Mouse (Mus musculus) midbrain, postnatal 0 days (tissue): ENCODE measurements around the gene Gm21981. TPM values are rescaled to one million over a fixed set of nuclear protein-coding genes. Genes with fewer than 3 reads are reported as not detected.

Source experiments
- ATAC-seq: fragments of 200-750 bp; cut with Nextera tagmentation; 2 replicates; pipeline ENCODE4 v1.8.0; 2017; ENCODE audit warnings: moderate number of reproducible peaks, mild to moderate bottlenecking, moderate TSS enrichment, moderate library complexity; ENCODE audit not compliant: low FRiP score
- DNase-seq: peaks from one replicate; pipeline ENCODE4 v3.0.0-alpha.2; 2015; ENCODE audit warnings: low spot score
- H3K27ac ChIP-seq: fragments of 300-500 bp; sonication (generic); 2 replicates; pipeline ENCODE4 v1.5.1; 2014; ENCODE audit warnings: low read depth, mild to moderate bottlenecking, low read length, mixed read lengths
- H3K27me3 ChIP-seq: fragments of 300-500 bp; sonication (generic); 2 replicates; pipeline ENCODE4 v1.6.1; 2014; ENCODE audit warnings: low read length, control low read depth, mixed read lengths; ENCODE audit not compliant: insufficient read depth
- H3K36me3 ChIP-seq: fragments of 300-500 bp; sonication (generic); 2 replicates; pipeline ENCODE4 v1.6.1; 2014; ENCODE audit warnings: low read length, control low read depth, mixed read lengths; ENCODE audit not compliant: insufficient read depth
- H3K4me1 ChIP-seq: fragments of 300-500 bp; sonication (generic); 2 replicates; pipeline ENCODE4 v1.6.1; 2014; ENCODE audit warnings: mild to moderate bottlenecking, control low read depth, antibody characterized with exemption, low read length, mixed read lengths; ENCODE audit not compliant: insufficient read depth
- H3K4me2 ChIP-seq: fragments of 300-500 bp; sonication (generic); 2 replicates; pipeline ENCODE4 v1.6.1; 2014; ENCODE audit warnings: low read depth, mild to moderate bottlenecking, low read length, mixed read lengths; ENCODE audit not compliant: poor library complexity, severe bottlenecking
- H3K4me3 ChIP-seq: fragments of 300-500 bp; sonication (generic); 2 replicates; pipeline ENCODE4 v1.5.1; 2014; ENCODE audit warnings: low read depth, mild to moderate bottlenecking, low read length, moderate library complexity
- H3K9ac ChIP-seq: fragments of 300-500 bp; sonication (generic); replicated peaks from 2 replicates; pipeline ENCODE4 v1.6.1; 2014; ENCODE audit warnings: mild to moderate bottlenecking, low read length, moderate library complexity, mixed read lengths; ENCODE audit not compliant: poor library complexity, severe bottlenecking
- H3K9me3 ChIP-seq: fragments of 300-500 bp; sonication (generic); 2 replicates; pipeline ENCODE4 v1.6.1; 2016; ENCODE audit warnings: low read length, control low read depth
- CTCF ChIP-seq: IDR thresholded peaks from 2 replicates; pipeline ENCODE4 v1.5.1; 2016; ENCODE audit warnings: antibody characterized with exemption, mild to moderate bottlenecking
- WGBS: fragments of 180-500 bp; shearing (Covaris S2); extraction: QIAGEN DNeasy Blood & Tissue Kit; methylation state at CpG from one replicate; pipeline ENCODE4 v1.1.7; 2014; 5-methylcytosine and 5-hydroxymethylcytosine counted together
- polyA plus RNA-seq: library from polyadenylated mRNA; unstranded; fragments of >200 nt; fragmentation: Nextera tagmentation; extraction: Ambion mirVana; gene quantifications from 2 replicates; pipeline ENCODE4 v1.2.1, GENCODE M21; 2015
- total RNA-seq: library from RNA; depleted of rRNA; stranded (reverse); fragments of >200 nt; gene quantifications from 2 replicates; pipeline ENCODE4 v1.2.3, GENCODE M21; 2014

Gm21981 gene
- total and polyA plus RNA-seq, 2 experiments from 2014 or later = 0.56 to 5.8 TPM

GRCm38 (mm10) chr17:47699055-47699454, 4.8 kb upstream of the Gm21981 start:
- Histone ChIP-seq H3K27me3 (no peaks in the 10 kb centered on the region), H3K36me3 (peaks cover 46% of the 10 kb centered on the region), H3K4me3 (no peak overlapping the region), H3K9me3 (no peaks in the 10 kb centered on the region), H3K27ac (no peak overlapping the region), H3K9ac (no peak overlapping the region), H3K4me1 (peaks cover 8% of the 10 kb centered on the region; the same call in 1 of the 2 replicates), H3K4me2 (no peak overlapping the region)
- WGBS = 85% methylated on average over 2 of the region's 2 CpGs
- DNase-seq = no peak
- TF ChIP-seq CTCF = no peak
- ATAC-seq = no peak

DNA sequence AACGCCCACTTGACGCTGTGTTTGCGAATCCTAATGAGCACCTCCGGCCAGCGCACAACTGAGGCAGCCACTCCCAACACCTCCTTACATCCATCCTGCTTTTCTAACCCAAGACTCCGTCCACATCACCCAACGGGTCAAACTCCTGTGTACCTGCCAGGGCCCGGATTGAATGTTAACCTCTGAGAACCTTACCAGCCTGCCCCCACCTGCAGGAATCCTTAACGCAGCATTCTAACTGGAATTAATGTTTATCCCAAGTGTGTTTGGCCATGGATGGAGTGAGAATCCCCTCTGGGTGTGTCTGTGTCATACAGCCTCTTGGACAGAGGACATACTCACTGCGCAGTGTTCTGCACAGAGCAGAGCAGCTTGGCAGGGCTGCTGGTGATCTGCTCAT, 3.9 kb upstream of the Gm21981 start:
- Histone ChIP-seq H3K4me3 (no peak overlapping the region), H3K4me2 (no peak overlapping the region), H3K36me3 (peaks cover 39% of the 10 kb centered on the region), H3K27ac (no peak overlapping the region), H3K27me3 (no peaks in the 10 kb centered on the region), H3K4me1 (peaks cover 8% of the 10 kb centered on the region; the same call in 1 of the 2 replicates), H3K9me3 (no peaks in the 10 kb centered on the region), H3K9ac (no peak overlapping the region)
- TF ChIP-seq CTCF = no peak
- ATAC-seq (no peak), DNase-seq (no peak)
- 94% methylated on average over 10 of the region's 10 CpGs for WGBS

GRCm38 (mm10) chr17:47695337-47695710, 1.1 kb upstream of the Gm21981 start:
- DNase-seq (peak; percentile 24), ATAC-seq (peak; percentile 11; the same call in 1 of the 2 replicates)
- Histone ChIP-seq H3K27me3 (no peaks in the 10 kb centered on the region), H3K4me3 (peak overlapping the region; percentile 79), H3K27ac (peak overlapping the region; percentile 85), H3K4me1 (no peaks in the 10 kb centered on the region; the same call in 1 of the 2 replicates), H3K9ac (peak overlapping the region; percentile 84), H3K9me3 (no peaks in the 10 kb centered on the region), H3K4me2 (peak overlapping the region; percentile 73), H3K36me3 (peaks cover 17% of the 10 kb centered on the region; the same call in 1 of the 2 replicates)
- no peak; the same call in 1 of the 2 replicates for TF ChIP-seq CTCF
- WGBS = under 1% methylated on average over 16 of the region's 23 CpGs

GRCm38 (mm10) chr17:47694503-47695336, 465 bp upstream of the Gm21981 start, which contains the start of gene Prickle4:
Prickle4 (minus strand) TSS chr17:47694736.
- WGBS = under 1% methylated on average over 53 of the region's 82 CpGs
- peak within 1 kb of the TSS; percentile 84 for H3K9ac ChIP-seq
- no peaks in the 10 kb centered on the region; the same call in 1 of the 2 replicates for H3K4me1 ChIP-seq
- TF ChIP-seq CTCF = peak; percentile 83
- H3K27ac ChIP-seq = peak within 1 kb of the TSS; percentile 85
- ATAC-seq (peak; percentile 94), DNase-seq (peak; percentile 98)
- H3K4me2 ChIP-seq = peak within 1 kb of the TSS; percentile 73
- no peaks in the 10 kb centered on the region for H3K27me3 ChIP-seq
- no peaks in the 10 kb centered on the region for H3K9me3 ChIP-seq
- H3K36me3 ChIP-seq = peaks cover 11% of the 10 kb centered on the region; the same call in 1 of the 2 replicates
- peak within 1 kb of the TSS; percentile 79 for H3K4me3 ChIP-seq

DNA sequence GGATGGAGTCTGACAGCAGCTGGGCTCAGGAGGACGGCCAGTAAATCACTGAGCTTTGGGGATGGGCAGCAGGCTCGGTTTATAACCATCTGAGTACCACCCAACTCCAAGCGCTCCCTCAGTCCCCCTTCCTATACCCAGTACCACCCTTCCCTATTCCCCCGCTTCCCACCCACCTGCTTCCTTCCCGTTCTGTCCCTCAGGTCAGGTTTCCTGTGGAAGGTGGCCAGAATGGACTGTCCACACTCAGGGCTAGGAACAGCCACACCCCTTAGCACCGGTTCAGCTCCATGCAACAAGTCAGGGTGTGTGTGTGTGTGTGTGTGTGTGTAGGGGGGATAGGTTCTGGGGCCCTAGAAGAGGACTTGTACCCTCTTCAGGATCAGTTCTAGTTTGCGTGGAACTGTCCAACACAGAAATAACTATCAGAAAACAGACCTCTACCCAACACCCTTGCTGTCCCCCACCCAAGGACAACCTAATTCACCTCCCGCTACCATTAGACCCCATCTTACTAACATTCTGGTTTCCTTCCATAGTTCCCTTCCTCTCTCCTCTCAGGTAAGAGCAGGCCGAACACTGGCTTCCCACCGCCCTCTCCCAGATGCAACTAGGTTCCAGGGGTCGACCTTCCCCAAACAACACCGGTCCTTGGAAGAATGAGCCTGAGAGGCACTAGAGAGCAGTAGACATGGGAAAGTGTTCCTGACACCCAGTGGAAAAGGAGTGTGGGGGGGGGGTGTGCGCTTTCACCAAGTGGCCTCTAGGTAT, 399 bp downstream of the Gm21981 start:
- Histone ChIP-seq H3K9ac (peak overlapping the region; percentile 84), H3K4me1 (no peaks in the 10 kb centered on the region; the same call in 1 of the 2 replicates), H3K4me2 (peak overlapping the region; percentile 73), H3K9me3 (no peaks in the 10 kb centered on the region), H3K27me3 (no peaks in the 10 kb centered on the region), H3K27ac (peak overlapping the region; percentile 85), H3K36me3 (peaks cover 7% of the 10 kb centered on the region; the same call in 1 of the 2 replicates), H3K4me3 (peak overlapping the region; percentile 79)
- TF ChIP-seq CTCF = no peak
- DNase-seq (no peak), ATAC-seq (peak; percentile 7; the same call in 1 of the 2 replicates)
- 34% methylated on average over 13 of the region's 13 CpGs for WGBS
